Mouse (Mus musculus): ENCODE measurements around the gene Nap1l1. TPM values are rescaled to one million over a fixed set of nuclear protein-coding genes. Genes with fewer than 3 reads are reported as not detected.
A peak's percentile ranks its signal among the peaks of the same experiment; 100 is the strongest.
"Not testable (repeated sequence)": the region's sequence is repeated elsewhere in the genome, so short reads cannot be mapped to it uniquely, and the experiment has no call there.

The Nap1l1 gene
- polyA plus RNA-seq, 1 experiment from 2014 or later, result 209 TPM

- H3K9me3 ChIP-seq (ENCODE audit: low read length), result no peaks in the 10 kb centered on the region
- no peak for ATAC-seq (ENCODE audit: low FRiP score, low TSS enrichment)
- H3K36me3 ChIP-seq (ENCODE audit: insufficient read depth, low read length), result 0 out of 2 replicates have a peak, but pooled peaks cover 7% of the 10 kb centered on the region
- H3K27me3 ChIP-seq (ENCODE audit: insufficient read depth, low read length), result no peaks in the 10 kb centered on the region
- H3K27ac ChIP-seq (ENCODE audit: low read length), result no peak overlapping the region
- 0 out of 2 replicates have a peak overlapping the region, but pooled peaks have one; percentile 4 for H3K4me2 ChIP-seq (replicated peaks; ENCODE audit: low read depth, low read length)
- H3K4me3 ChIP-seq (ENCODE audit: low read length), result no peak overlapping the region
- H3K9ac ChIP-seq (replicated peaks; ENCODE audit: low read length), result no peak overlapping the region
- peaks cover 33% of the 10 kb centered on the region for H3K4me1 ChIP-seq (ENCODE audit: insufficient read depth, low read length)
- 67% methylated on average over 4 of the region's 4 CpGs for WGBS
Measured at GRCm38 (mm10) chr10:111476301-111476700, 3.3 kb downstream of the Nap1l1 start.

- no peak overlapping the region for H3K9ac ChIP-seq (replicated peaks; ENCODE audit: low read length)
- WGBS, result 76% methylated on average over 6 of the region's 6 CpGs
Measured at GRCm38 (mm10) chr10:111476989-111477510, 4.0 kb downstream of the Nap1l1 start.

GRCm38 (mm10) chr10:111479599-111479998 lies 6.6 kb downstream of the Nap1l1 start:
- no peak overlapping the region for H3K4me2 ChIP-seq (replicated peaks; ENCODE audit: low read depth, low read length)
- H3K9ac ChIP-seq (replicated peaks; ENCODE audit: low read length), result no peak overlapping the region
- WGBS, result 86% methylated on average over 5 of the region's 5 CpGs
- H3K9me3 ChIP-seq (ENCODE audit: low read length), result no peaks in the 10 kb centered on the region
- H3K4me1 ChIP-seq (ENCODE audit: insufficient read depth, low read length), result peaks cover 22% of the 10 kb centered on the region
- H3K27ac ChIP-seq (ENCODE audit: low read length), result no peak overlapping the region
- no peaks in the 10 kb centered on the region for H3K27me3 ChIP-seq (ENCODE audit: insufficient read depth, low read length)
- ATAC-seq (ENCODE audit: low FRiP score, low TSS enrichment), result no peak
- H3K36me3 ChIP-seq (ENCODE audit: insufficient read depth, low read length), result peaks cover 23% of the 10 kb centered on the region
- H3K4me3 ChIP-seq (ENCODE audit: low read length), result no peak overlapping the region

More at GRCm38 (mm10) chr10:111476989-111477510, 4.0 kb downstream of the Nap1l1 start:
- H3K9me3 ChIP-seq (ENCODE audit: low read length), result no peaks in the 10 kb centered on the region
- no peaks in the 10 kb centered on the region for H3K27me3 ChIP-seq (ENCODE audit: insufficient read depth, low read length)
- no peak overlapping the region for H3K4me3 ChIP-seq (ENCODE audit: low read length)
- H3K4me1 ChIP-seq (ENCODE audit: insufficient read depth, low read length), result peaks cover 33% of the 10 kb centered on the region
- H3K27ac ChIP-seq (ENCODE audit: low read length), result no peak overlapping the region
- H3K4me2 ChIP-seq (replicated peaks; ENCODE audit: low read depth, low read length), result no peak overlapping the region
- ATAC-seq (ENCODE audit: low FRiP score, low TSS enrichment), result no peak
- peaks cover 14% of the 10 kb centered on the region for H3K36me3 ChIP-seq (ENCODE audit: insufficient read depth, low read length)

GRCm38 (mm10) chr10:111482654-111483053 lies 9.6 kb downstream of the Nap1l1 start:
- no peak overlapping the region for H3K4me3 ChIP-seq (ENCODE audit: low read length)
- no peak overlapping the region for H3K27ac ChIP-seq (ENCODE audit: low read length)
- no peak overlapping the region for H3K4me2 ChIP-seq (replicated peaks; ENCODE audit: low read depth, low read length)
- peaks cover 30% of the 10 kb centered on the region for H3K36me3 ChIP-seq (ENCODE audit: insufficient read depth, low read length)
- H3K27me3 ChIP-seq (ENCODE audit: insufficient read depth, low read length), result no peaks in the 10 kb centered on the region
- H3K9me3 ChIP-seq (ENCODE audit: low read length), result no peaks in the 10 kb centered on the region
- WGBS, result 93% methylated on average over 2 of the region's 2 CpGs
- no peak for ATAC-seq (ENCODE audit: low FRiP score, low TSS enrichment)
- H3K9ac ChIP-seq (replicated peaks; ENCODE audit: low read length), result no peak overlapping the region
- peaks cover 6% of the 10 kb centered on the region for H3K4me1 ChIP-seq (ENCODE audit: insufficient read depth, low read length)

GRCm38 (mm10) chr10:111484079-111484478 lies 11.1 kb downstream of the Nap1l1 start:
- Histone ChIP-seq H3K36me3 (ENCODE audit: insufficient read depth, low read length) (peaks cover 32% of the 10 kb centered on the region), H3K27me3 (ENCODE audit: insufficient read depth, low read length) (no peaks in the 10 kb centered on the region), H3K4me2 (replicated peaks; ENCODE audit: low read depth, low read length) (no peak overlapping the region), H3K4me3 (ENCODE audit: low read length) (no peak overlapping the region), H3K9ac (replicated peaks; ENCODE audit: low read length) (no peak overlapping the region), H3K9me3 (ENCODE audit: low read length) (no peaks in the 10 kb centered on the region), H3K27ac (ENCODE audit: low read length) (no peak overlapping the region), H3K4me1 (ENCODE audit: insufficient read depth, low read length) (peaks cover 3% of the 10 kb centered on the region)
- peak; percentile 61 for ATAC-seq (ENCODE audit: low FRiP score, low TSS enrichment)
- WGBS, result 77% methylated on average over 5 of the region's 5 CpGs

DNA sequence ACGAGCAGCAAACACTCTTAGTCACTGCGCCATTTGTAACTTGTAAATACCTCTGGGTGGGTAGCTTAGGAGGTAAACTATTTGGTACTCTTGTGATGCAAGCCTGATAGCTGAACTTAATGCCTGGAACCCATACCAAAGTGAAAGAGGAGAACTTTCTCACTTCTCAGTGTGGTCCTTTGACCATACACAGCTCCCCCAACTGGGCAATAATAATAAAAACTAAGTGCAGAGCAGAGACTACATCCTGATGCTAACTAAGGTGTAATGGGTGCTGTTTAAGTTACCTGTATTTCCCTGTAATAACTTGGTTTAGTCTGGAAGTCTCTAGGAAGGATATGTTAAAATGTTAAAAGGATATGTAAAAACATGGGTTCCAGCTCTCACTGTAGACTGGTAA lies 15.8 kb downstream of the Nap1l1 start:
- ATAC-seq (ENCODE audit: low FRiP score, low TSS enrichment), result no peak
- Histone ChIP-seq H3K4me2 (replicated peaks; ENCODE audit: low read depth, low read length) (no peak overlapping the region), H3K27me3 (ENCODE audit: insufficient read depth, low read length) (no peaks in the 10 kb centered on the region), H3K36me3 (ENCODE audit: insufficient read depth, low read length) (peaks cover 45% of the 10 kb centered on the region), H3K27ac (ENCODE audit: low read length) (no peak overlapping the region), H3K4me1 (ENCODE audit: insufficient read depth, low read length) (no peaks in the 10 kb centered on the region), H3K4me3 (ENCODE audit: low read length) (no peak overlapping the region), H3K9me3 (ENCODE audit: low read length) (no peaks in the 10 kb centered on the region), H3K9ac (replicated peaks; ENCODE audit: low read length) (no peak overlapping the region)
- WGBS, result 69% methylated on average over 2 of the region's 2 CpGs

- ATAC-seq (ENCODE audit: low FRiP score, low TSS enrichment); H3K27me3 ChIP-seq (ENCODE audit: insufficient read depth, low read length); H3K9me3 ChIP-seq (ENCODE audit: low read length); H3K27ac ChIP-seq (ENCODE audit: low read length); H3K4me1 ChIP-seq (ENCODE audit: insufficient read depth, low read length); H3K9ac ChIP-seq (replicated peaks; ENCODE audit: low read length); H3K4me2 ChIP-seq (replicated peaks; ENCODE audit: low read depth, low read length); H3K4me3 ChIP-seq (ENCODE audit: low read length): not testable (repeated sequence)
- peaks cover 45% of the 10 kb centered on the region for H3K36me3 ChIP-seq (ENCODE audit: insufficient read depth, low read length)
- WGBS, result 92% methylated on average over 4 of the region's 4 CpGs
Measured at GRCm38 (mm10) chr10:111490079-111490478, 17.1 kb downstream of the Nap1l1 start.

- H3K36me3 ChIP-seq (ENCODE audit: insufficient read depth, low read length), result peaks cover 44% of the 10 kb centered on the region
- H3K9me3 ChIP-seq (ENCODE audit: low read length), result no peaks in the 10 kb centered on the region
- no peak overlapping the region for H3K4me3 ChIP-seq (ENCODE audit: low read length)
- H3K4me1 ChIP-seq (ENCODE audit: insufficient read depth, low read length), result no peaks in the 10 kb centered on the region
- WGBS, result 91% methylated on average over 7 of the region's 7 CpGs
- no peak overlapping the region for H3K9ac ChIP-seq (replicated peaks; ENCODE audit: low read length)
- ATAC-seq (ENCODE audit: low FRiP score, low TSS enrichment), result no peak
- H3K27ac ChIP-seq (ENCODE audit: low read length), result no peak overlapping the region
- no peaks in the 10 kb centered on the region for H3K27me3 ChIP-seq (ENCODE audit: insufficient read depth, low read length)
- H3K4me2 ChIP-seq (replicated peaks; ENCODE audit: low read depth, low read length), result no peak overlapping the region
Measured at GRCm38 (mm10) chr10:111495888-111496287, 22.9 kb downstream of the Nap1l1 start.

GRCm38 (mm10) chr10:111499892-111500291 lies 26.9 kb downstream of the Nap1l1 start:
- Histone ChIP-seq H3K9me3 (ENCODE audit: low read length) (no peaks in the 10 kb centered on the region), H3K36me3 (ENCODE audit: insufficient read depth, low read length) (peaks cover 19% of the 10 kb centered on the region), H3K9ac (replicated peaks; ENCODE audit: low read length) (no peak overlapping the region), H3K27ac (ENCODE audit: low read length) (no peak overlapping the region), H3K27me3 (ENCODE audit: insufficient read depth, low read length) (no peaks in the 10 kb centered on the region), H3K4me1 (ENCODE audit: insufficient read depth, low read length) (peaks cover 19% of the 10 kb centered on the region), H3K4me3 (ENCODE audit: low read length) (no peak overlapping the region), H3K4me2 (replicated peaks; ENCODE audit: low read depth, low read length) (no peak overlapping the region)
- WGBS, result 77% methylated on average over 6 of the region's 6 CpGs
- no peak for ATAC-seq (ENCODE audit: low FRiP score, low TSS enrichment)

GRCm38 (mm10) chr10:111503071-111503470 lies 30.0 kb downstream of the Nap1l1 start:
- Histone ChIP-seq H3K9me3 (ENCODE audit: low read length) (no peaks in the 10 kb centered on the region), H3K4me2 (replicated peaks; ENCODE audit: low read depth, low read length) (peak overlapping the region; percentile 12; the same call in 1 of the 2 replicates), H3K27ac (ENCODE audit: low read length) (no peak overlapping the region), H3K36me3 (ENCODE audit: insufficient read depth, low read length) (peaks cover 6% of the 10 kb centered on the region), H3K9ac (replicated peaks; ENCODE audit: low read length) (0 out of 2 replicates have a peak overlapping the region, but pooled peaks have one; percentile 7), H3K4me3 (ENCODE audit: low read length) (no peak overlapping the region), H3K4me1 (ENCODE audit: insufficient read depth, low read length) (peaks cover 26% of the 10 kb centered on the region), H3K27me3 (ENCODE audit: insufficient read depth, low read length) (no peaks in the 10 kb centered on the region)
- ATAC-seq (ENCODE audit: low FRiP score, low TSS enrichment), result no peak
- WGBS, result 0% methylated on average over 3 of the region's 3 CpGs

All from kidney, embryonic 16.5 days (tissue).